Mouse (Mus musculus) C2C12 (cell line): ENCODE data around the gene Tpr.

Experiments
- CTCF ChIP-seq: IDR thresholded peaks from one replicate; pipeline ENCODE4 v1.5.1; 2011; ENCODE audit not compliant: control insufficient read depth, insufficient read depth, insufficient read length
- FOSL1 ChIP-seq: IDR thresholded peaks from one replicate; pipeline ENCODE4 v1.8.0; 2011; ENCODE audit warnings: mild to moderate bottlenecking, low read length; ENCODE audit not compliant: poor library complexity, insufficient read depth, severe bottlenecking
- MYOD1 ChIP-seq: IDR thresholded peaks from one replicate; pipeline ENCODE4 v1.6.1; 2011; ENCODE audit warnings: low read depth; ENCODE audit not compliant: control insufficient read depth, insufficient read length
- USF1 ChIP-seq: IDR thresholded peaks from one replicate; pipeline ENCODE4 v1.6.1; 2011; ENCODE audit warnings: low read depth, mild to moderate bottlenecking, control low read depth, moderate library complexity

- TF ChIP-seq USF1 (no peak), CTCF (no peak), FOSL1 (no peak), MYOD1 (no peak)
Measured at GRCm38 (mm10) chr1:150387572-150387971, 5.1 kb upstream of the Tpr start.
